Mouse (Mus musculus): ENCODE results near the gene Acer1. TPM values are rescaled to one million over a fixed set of nuclear protein-coding genes. Genes with fewer than 3 reads are reported as not detected.

Acer1 gene
- total and polyA plus RNA-seq, 2 experiments from 2014 or later, result not detected

- H3K27me3 ChIP-seq (ENCODE audit: insufficient read depth, low read length), result no peaks in the 10 kb centered on the region
- no peak overlapping the region for H3K9ac ChIP-seq (replicated peaks; ENCODE audit: low read length, poor library complexity, severe bottlenecking)
- no peak overlapping the region for H3K4me2 ChIP-seq (ENCODE audit: low read depth, low read length, poor library complexity, severe bottlenecking)
- no peak for TF ChIP-seq CTCF (IDR thresholded peaks at IDR 0.05)
- WGBS, result 73% methylated on average over 3 of the region's 3 CpGs
- H3K4me1 ChIP-seq (ENCODE audit: insufficient read depth, low read length), result no peaks in the 10 kb centered on the region
- H3K9me3 ChIP-seq (ENCODE audit: low read length), result no peaks in the 10 kb centered on the region
- no peaks in the 10 kb centered on the region for H3K36me3 ChIP-seq (ENCODE audit: insufficient read depth, low read length)
- no peak overlapping the region for H3K27ac ChIP-seq (ENCODE audit: low read depth, low read length)
- DNase-seq (ENCODE audit: low spot score) (no peak), ATAC-seq (ENCODE audit: low FRiP score) (no peak)
- H3K4me3 ChIP-seq (ENCODE audit: low read depth, low read length), result no peak overlapping the region
Observed at GRCm38 (mm10) chr17:56975391-56975790, 6.5 kb downstream of the Acer1 start.

GRCm38 (mm10) chr17:56974708-56975240 lies 7.2 kb downstream of the Acer1 start:
- H3K36me3 ChIP-seq (ENCODE audit: insufficient read depth, low read length), result no peaks in the 10 kb centered on the region
- H3K27ac ChIP-seq (ENCODE audit: low read depth, low read length), result no peak overlapping the region
- TF ChIP-seq CTCF (IDR thresholded peaks at IDR 0.05), result no peak
- no peak for ATAC-seq (ENCODE audit: low FRiP score)
- no peak overlapping the region for H3K4me3 ChIP-seq (ENCODE audit: low read depth, low read length)
- no peaks in the 10 kb centered on the region for H3K4me1 ChIP-seq (ENCODE audit: insufficient read depth, low read length)
- whole genome bisulfite sequencing, result 79% methylated on average over 5 of the region's 5 CpGs
- H3K4me2 ChIP-seq (ENCODE audit: low read depth, low read length, poor library complexity, severe bottlenecking), result no peak overlapping the region
- no peaks in the 10 kb centered on the region for H3K9me3 ChIP-seq (ENCODE audit: low read length)
- no peak for DNase-seq (ENCODE audit: low spot score)
- H3K27me3 ChIP-seq (ENCODE audit: insufficient read depth, low read length), result no peaks in the 10 kb centered on the region
- no peak overlapping the region for H3K9ac ChIP-seq (replicated peaks; ENCODE audit: low read length, poor library complexity, severe bottlenecking)

GRCm38 (mm10) chr17:56973956-56974707 lies 7.8 kb downstream of the Acer1 start:
- no peak overlapping the region for H3K9ac ChIP-seq (replicated peaks; ENCODE audit: low read length, poor library complexity, severe bottlenecking)
- no peaks in the 10 kb centered on the region for H3K4me1 ChIP-seq (ENCODE audit: insufficient read depth, low read length)
- no peak for ATAC-seq (ENCODE audit: low FRiP score)

GRCm38 (mm10) chr17:56970081-56970480 lies 11.8 kb downstream of the Acer1 start:
- WGBS, result 75% methylated on average over 5 of the region's 5 CpGs
- DNase-seq (ENCODE audit: low spot score), result no peak
- H3K27ac ChIP-seq (ENCODE audit: low read depth, low read length), result no peak overlapping the region
- no peak overlapping the region for H3K9ac ChIP-seq (replicated peaks; ENCODE audit: low read length, poor library complexity, severe bottlenecking)
- no peaks in the 10 kb centered on the region for H3K36me3 ChIP-seq (ENCODE audit: insufficient read depth, low read length)
- H3K4me1 ChIP-seq (ENCODE audit: insufficient read depth, low read length), result no peaks in the 10 kb centered on the region
- no peak for ATAC-seq (ENCODE audit: low FRiP score)
- H3K27me3 ChIP-seq (ENCODE audit: insufficient read depth, low read length), result no peaks in the 10 kb centered on the region
- H3K9me3 ChIP-seq (ENCODE audit: low read length), result no peaks in the 10 kb centered on the region
- no peak for TF ChIP-seq CTCF (IDR thresholded peaks at IDR 0.05)
- H3K4me2 ChIP-seq (ENCODE audit: low read depth, low read length, poor library complexity, severe bottlenecking), result no peak overlapping the region
- H3K4me3 ChIP-seq (ENCODE audit: low read depth, low read length), result no peak overlapping the region

More at GRCm38 (mm10) chr17:56973956-56974707, 7.8 kb downstream of the Acer1 start:
- DNase-seq (ENCODE audit: low spot score), result no peak
- no peak for TF ChIP-seq CTCF (IDR thresholded peaks at IDR 0.05)
- no peak overlapping the region for H3K27ac ChIP-seq (ENCODE audit: low read depth, low read length)
- H3K4me3 ChIP-seq (ENCODE audit: low read depth, low read length), result no peak overlapping the region
- no peak overlapping the region for H3K4me2 ChIP-seq (ENCODE audit: low read depth, low read length, poor library complexity, severe bottlenecking)
- WGBS, result 70% methylated on average over 12 of the region's 14 CpGs
- H3K36me3 ChIP-seq (ENCODE audit: insufficient read depth, low read length), result no peaks in the 10 kb centered on the region
- no peaks in the 10 kb centered on the region for H3K27me3 ChIP-seq (ENCODE audit: insufficient read depth, low read length)
- no peaks in the 10 kb centered on the region for H3K9me3 ChIP-seq (ENCODE audit: low read length)

GRCm38 (mm10) chr17:56969321-56969720 lies 12.6 kb downstream of the Acer1 start:
- H3K4me3 ChIP-seq (ENCODE audit: low read depth, low read length), result no peak overlapping the region
- 64% methylated on average over 3 of the region's 3 CpGs for WGBS
- no peak overlapping the region for H3K27ac ChIP-seq (ENCODE audit: low read depth, low read length)
- H3K9ac ChIP-seq (replicated peaks; ENCODE audit: low read length, poor library complexity, severe bottlenecking), result no peak overlapping the region
- H3K4me2 ChIP-seq (ENCODE audit: low read depth, low read length, poor library complexity, severe bottlenecking), result no peak overlapping the region
- TF ChIP-seq CTCF (IDR thresholded peaks at IDR 0.05), result no peak
- DNase-seq (ENCODE audit: low spot score) (no peak), ATAC-seq (ENCODE audit: low FRiP score) (no peak)
- H3K9me3 ChIP-seq (ENCODE audit: low read length), result no peaks in the 10 kb centered on the region
- no peaks in the 10 kb centered on the region for H3K36me3 ChIP-seq (ENCODE audit: insufficient read depth, low read length)
- H3K4me1 ChIP-seq (ENCODE audit: insufficient read depth, low read length), result no peaks in the 10 kb centered on the region
- H3K27me3 ChIP-seq (ENCODE audit: insufficient read depth, low read length), result no peaks in the 10 kb centered on the region

DNA sequence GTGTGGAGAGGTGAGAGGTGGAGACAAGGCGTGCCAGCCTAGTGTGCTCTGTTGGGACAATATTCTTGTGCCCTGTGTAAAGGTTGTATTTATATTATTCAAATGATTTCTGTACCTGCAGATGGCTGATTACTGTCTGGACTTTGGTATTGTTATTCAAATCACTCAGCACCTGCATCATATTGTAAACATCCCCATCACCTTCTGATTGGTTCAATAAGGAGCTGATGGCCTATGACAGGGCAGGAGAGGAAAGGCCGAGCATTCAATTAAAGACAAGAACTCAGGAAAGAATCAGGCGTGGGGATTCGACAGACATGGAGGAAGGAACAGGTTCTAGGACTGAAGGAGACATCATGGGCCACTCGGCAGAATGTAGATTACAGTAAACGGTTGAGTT lies 18.3 kb downstream of the Acer1 start:
- DNase-seq (ENCODE audit: low spot score) (no peak), ATAC-seq (ENCODE audit: low FRiP score) (no peak)
- 79% methylated on average over 6 of the region's 6 CpGs for WGBS

More for the DNA sequence above, 18.3 kb downstream of the Acer1 start:
- H3K36me3 ChIP-seq (ENCODE audit: insufficient read depth, low read length), result no peaks in the 10 kb centered on the region
- TF ChIP-seq CTCF (IDR thresholded peaks at IDR 0.05), result no peak
- H3K4me1 ChIP-seq (ENCODE audit: insufficient read depth, low read length), result no peaks in the 10 kb centered on the region
- no peak overlapping the region for H3K9ac ChIP-seq (replicated peaks; ENCODE audit: low read length, poor library complexity, severe bottlenecking)
- no peaks in the 10 kb centered on the region for H3K27me3 ChIP-seq (ENCODE audit: insufficient read depth, low read length)
- no peaks in the 10 kb centered on the region for H3K9me3 ChIP-seq (ENCODE audit: low read length)
- no peak overlapping the region for H3K4me3 ChIP-seq (ENCODE audit: low read depth, low read length)
- no peak overlapping the region for H3K27ac ChIP-seq (ENCODE audit: low read depth, low read length)
- no peak overlapping the region for H3K4me2 ChIP-seq (ENCODE audit: low read depth, low read length, poor library complexity, severe bottlenecking)
